Mouse (Mus musculus) embryo, embryonic 10.5 days (tissue): ENCODE measurements around the gene 2210011C24Rik.

Experiments
- DNase-seq: peaks from one replicate; pipeline ENCODE4 v3.0.0-alpha.2; 2015; ENCODE audit warnings: low spot score

The 2210011C24Rik gene

DNA sequence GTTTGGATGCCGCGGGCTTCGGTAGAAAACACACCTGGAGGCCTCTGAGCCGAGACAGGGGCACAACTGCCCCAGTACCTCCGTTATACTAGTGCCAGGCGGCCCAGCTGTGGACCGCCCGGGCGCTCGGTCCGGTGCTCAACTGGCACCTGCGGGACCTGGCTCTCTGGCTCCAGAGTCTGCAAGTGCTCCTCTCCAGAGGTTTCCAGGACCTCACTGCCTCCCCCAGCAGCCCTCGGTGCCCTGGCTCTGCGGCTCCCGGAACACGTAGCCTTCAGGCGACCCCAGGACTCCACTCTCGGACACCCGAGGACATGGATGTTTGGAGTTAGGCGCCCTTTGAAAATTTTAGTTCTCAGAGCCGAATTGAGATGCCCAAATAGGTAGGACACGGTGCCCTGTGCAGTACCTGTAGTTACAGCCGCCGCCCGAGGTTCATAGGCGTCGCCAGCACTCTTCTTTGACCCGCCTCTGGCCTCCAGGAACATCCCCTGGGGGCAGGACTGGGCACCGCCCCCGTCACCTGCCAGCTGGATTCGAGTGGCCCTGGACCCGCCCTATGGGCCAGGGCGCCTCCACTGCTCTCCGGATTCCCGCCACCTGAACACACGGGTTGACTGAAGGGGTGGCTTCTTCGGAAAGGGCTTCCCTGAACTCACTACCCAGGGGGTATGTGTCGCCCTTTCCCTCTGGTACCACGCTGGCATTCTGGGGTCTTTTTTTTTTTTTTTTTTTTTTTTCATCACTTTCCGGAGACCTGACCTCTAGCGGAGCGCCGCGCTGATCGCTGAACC lies at the start of gene 2210011C24Rik:
TSS of gene 2210011C24Rik (minus strand) at position 467 of the 794 bp plus-strand sequence.
- DNase-seq, result no peak

DNA sequence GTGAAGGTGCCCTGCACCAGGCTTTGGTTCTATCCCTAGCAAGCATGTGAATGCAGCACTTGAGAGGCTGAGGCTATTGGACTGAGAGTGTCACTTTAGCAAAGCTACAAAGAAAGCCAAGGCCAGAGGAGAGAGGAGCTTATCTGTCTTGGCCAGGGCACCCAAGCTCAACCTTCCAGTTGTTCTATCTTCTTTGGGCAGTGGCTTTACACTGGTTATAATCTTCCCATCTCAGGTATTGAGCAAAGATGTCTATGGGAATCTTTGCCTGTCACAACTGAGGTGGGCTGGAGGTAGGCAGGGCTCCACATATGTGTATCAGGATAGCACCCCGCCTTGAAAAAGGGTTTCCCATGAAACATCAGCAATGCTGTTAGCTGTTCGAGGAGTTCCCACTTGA lies 48.3 kb upstream of the 2210011C24Rik start:
- no peak for DNase-seq

DNA sequence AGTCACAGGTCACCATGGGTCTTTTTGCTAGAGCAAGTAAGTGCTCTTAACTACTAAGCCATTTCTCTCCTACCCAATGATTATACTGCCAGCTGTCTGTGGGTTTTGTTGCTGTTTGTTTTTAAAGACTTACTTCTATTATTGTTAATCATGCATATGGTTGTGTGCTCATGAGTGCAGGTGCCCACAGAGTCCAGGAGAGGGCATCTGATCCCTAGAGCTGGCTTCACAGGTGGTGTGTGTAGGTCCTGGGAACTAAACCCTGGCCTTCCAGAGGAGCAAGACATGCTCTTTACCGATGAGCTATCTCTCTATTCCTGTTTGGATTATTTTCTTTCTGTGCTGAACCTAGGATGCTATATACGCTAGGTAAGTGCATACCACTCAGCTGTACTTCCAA lies 47.3 kb upstream of the 2210011C24Rik start:
- no peak for DNase-seq

- DNase-seq, result no peak
Observed at GRCm38 (mm10) chr8:84057827-84058226, 45.9 kb upstream of the 2210011C24Rik start.

DNA sequence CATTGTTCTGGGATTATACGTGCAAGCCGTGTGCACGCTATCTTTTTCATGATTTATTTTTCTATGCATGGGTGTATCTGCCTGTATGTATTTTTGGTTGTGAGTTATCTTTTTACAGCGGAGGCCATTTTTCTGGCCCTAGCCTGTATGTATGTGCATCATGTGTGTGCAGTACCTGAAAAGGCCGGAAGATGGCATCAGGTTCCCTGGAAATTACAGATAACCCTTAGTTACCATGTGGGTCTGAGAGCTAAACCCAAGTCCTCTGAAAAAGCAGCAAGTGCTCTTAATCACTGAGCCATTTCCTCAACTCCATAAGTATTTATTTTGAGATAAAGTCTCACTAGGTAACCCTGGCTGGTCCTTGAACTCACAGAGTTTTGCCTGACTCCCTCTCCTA lies 41.3 kb upstream of the 2210011C24Rik start:
- DNase-seq, result no peak

- DNase-seq, result no peak
Observed at GRCm38 (mm10) chr8:84052746-84053145, 40.8 kb upstream of the 2210011C24Rik start.

DNA sequence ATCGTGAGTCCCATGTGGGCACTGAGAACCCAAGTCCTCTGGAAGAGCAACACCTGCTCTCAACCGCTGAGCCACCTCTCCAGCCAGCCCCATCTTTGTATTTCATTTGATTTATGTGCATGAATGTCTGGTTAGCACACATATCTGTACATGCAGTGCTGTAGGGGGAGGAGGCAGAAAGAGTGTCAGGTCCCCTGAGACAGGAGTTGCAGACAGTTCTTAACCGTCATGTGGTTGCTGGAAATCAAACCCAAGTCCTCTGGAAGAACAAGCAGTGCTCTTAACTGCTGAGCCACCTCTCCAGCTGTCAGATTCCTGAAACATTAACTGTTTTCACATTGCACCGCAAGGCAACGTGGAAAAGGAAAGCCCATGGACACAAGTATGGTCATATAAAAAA lies 36.2 kb upstream of the 2210011C24Rik start:
- DNase-seq, result no peak

- DNase-seq, result no peak
Observed at GRCm38 (mm10) chr8:84046505-84046904, 34.5 kb upstream of the 2210011C24Rik start.

DNA sequence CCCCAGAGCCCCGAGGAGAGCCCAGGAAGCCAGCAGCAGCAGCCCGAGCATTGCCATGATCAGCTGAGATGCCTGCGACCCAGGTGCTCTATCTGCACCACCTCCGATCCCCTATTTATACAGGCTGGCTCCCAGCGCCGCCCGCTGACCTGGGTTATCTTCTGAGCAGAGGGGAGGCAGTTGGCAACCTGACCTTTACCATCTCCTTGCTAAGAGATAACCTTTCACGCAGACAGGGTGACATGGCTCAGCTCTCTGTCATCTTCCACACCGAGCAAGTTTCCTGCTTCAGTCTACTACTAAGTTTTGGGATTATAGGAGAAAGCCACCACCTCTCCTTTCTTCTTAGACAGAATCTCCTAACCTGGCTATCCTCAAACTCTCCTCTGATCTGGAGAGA lies 32.9 kb upstream of the 2210011C24Rik start, which contains the start of gene Rln3:
TSS of gene Rln3 (minus strand) at position 101 of the 400 bp plus-strand sequence.
- peak; percentile 7 for DNase-seq

GRCm38 (mm10) chr8:84044103-84044502 lies 32.1 kb upstream of the 2210011C24Rik start:
- peak; percentile 10 for DNase-seq

DNA sequence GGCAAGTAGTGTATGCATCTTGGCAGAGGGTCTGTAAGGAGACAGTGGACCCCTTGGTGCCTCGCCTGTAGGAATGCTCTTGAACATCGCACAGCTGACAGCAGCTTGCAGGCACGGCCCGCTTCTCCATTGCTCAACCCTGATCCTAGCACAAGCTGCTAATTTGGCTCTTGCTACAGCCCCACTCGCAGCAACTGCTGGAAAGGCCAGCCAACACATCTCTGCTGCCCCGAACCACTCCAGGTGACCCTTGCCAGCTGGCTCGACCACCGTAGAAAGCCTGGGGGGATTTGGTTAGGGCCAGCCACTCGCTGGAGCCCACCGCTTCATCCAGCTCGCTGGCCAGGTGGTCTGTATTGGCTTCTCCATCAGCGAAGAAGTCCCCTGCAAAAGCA lies 31.0 kb upstream of the 2210011C24Rik start:
- no peak for DNase-seq

DNA sequence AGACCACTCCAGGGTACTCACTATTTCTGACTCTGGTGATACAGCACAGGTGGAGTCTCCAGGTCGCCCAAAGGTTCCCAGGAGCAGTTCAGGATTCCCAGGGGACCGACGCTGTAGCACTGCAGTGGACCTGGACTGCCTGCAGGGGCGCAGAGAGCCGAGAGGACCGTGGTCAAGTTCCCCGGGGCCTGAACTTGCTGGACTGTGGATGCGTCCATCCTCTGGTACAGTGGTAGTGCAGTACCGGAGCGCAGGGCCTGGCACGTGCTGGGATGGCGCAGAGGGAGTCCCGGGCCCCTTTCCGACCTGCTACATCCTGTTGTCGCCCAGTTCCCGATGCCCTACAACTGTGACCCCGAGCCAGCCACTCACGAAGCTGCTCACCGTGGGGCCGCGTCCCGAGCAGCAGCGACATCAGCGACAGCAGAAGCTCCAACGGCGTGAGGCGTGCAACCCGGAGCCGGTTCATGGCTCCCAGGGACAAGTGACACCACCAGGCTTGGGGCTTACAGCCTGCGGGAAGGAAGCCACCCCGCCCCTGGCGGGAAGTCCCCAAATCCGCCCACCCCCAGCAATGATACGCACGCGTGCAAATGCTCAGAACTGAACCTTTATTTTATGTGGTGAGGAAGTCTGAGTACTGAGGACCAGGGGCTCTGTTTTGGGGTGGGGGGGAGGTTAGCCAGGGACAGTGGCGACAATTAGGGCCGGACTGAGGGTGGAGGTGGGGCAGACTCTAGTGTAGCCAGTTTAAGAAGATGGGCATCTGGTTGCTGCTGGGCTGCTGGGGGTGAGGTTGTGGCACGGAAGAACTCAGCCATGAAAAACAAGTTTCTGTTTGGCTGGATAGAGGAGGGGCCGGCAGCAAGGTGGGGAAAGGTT lies 30.3 kb upstream of the 2210011C24Rik start, which contains the start of gene Il27ra:
TSS of gene Il27ra (minus strand) at position 524 of the 882 bp plus-strand sequence.
- peak; percentile 86 for DNase-seq

DNA sequence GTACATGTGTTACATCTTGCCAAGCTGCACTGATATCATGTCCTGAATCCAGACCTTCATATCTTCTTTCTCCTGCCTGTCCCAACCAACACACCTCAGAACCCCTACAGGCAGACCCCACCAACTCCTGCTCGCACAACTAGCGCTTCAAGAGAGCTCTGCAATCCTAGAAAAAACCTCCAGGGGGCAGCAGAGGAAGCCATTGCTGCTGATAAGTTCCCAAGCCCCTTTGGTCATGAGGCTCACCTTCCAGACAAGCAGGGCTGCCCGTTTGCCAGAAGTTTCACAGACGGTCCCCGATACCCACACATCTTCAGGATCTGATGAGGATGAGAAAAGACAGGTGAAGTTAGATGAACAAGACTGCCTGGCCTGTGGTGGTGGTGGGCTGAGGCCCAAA lies 27.1 kb upstream of the 2210011C24Rik start:
- DNase-seq, result peak; percentile 95

DNA sequence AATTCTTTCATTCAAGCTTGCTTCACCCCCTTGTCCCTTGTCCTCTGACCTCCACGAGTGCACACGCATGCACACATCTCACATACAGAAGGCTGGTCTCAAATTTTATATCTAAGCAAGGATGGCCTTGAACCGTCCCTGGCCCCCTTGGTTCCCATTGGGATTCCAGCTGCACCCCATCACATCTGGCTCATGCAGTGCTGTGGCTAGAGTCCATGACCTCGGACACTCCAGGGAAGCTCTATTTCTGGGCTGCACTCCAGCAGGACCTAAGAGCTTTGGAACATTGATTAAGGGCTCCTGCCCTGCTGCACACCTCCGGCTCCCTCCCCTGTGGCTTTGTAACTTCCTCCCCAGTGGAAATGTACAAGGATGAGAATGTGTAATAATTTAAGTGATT lies 26.0 kb upstream of the 2210011C24Rik start:
- no peak for DNase-seq

- no peak for DNase-seq
Observed at GRCm38 (mm10) chr8:84032777-84033176, 20.8 kb upstream of the 2210011C24Rik start.

- no peak for DNase-seq
Observed at GRCm38 (mm10) chr8:84029272-84029671, 17.3 kb upstream of the 2210011C24Rik start.

DNA sequence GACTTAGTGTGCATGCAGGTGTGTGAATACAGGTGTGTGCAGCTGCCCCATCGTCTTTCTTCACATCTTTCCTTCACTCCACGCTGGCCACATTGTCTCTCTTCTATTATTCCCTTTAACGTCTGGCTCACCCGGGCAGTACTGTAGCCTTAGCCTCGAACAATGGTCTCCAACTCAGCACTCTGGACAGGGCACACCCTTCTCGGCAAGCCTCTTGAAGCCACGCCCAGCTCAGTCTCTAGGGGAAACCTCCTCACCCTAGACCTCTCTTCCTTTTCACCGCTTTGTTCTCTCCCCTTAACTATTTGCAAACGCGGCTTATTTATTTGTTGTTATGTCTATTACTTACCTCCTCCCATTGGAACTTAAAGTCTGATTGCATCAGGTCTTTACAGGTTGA lies 15.5 kb upstream of the 2210011C24Rik start:
- no peak for DNase-seq

- DNase-seq, result peak; percentile 85
Observed at GRCm38 (mm10) chr8:84025863-84026262, 13.9 kb upstream of the 2210011C24Rik start.

DNA sequence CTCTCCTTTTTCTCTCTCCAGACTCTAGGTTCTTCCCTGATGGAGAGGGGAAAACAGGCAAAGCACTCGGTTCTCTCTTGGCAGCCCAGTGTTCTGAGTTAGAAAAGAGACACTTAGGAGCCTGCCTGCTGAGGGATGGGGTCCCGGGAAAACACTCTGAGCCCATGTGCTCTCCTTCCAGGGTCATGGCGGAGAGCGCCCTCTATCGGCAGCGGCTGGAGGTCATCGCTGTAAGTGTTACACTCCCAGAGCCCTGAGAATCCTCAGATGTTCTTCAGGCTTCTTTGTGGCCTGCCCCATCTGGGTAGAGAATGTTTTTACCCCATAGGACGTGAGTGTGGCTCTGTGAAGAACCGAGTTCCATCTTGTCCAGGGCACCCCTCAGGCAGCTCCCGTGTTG lies 12.2 kb upstream of the 2210011C24Rik start:
- DNase-seq, result peak; percentile 77

- DNase-seq, result no peak
Observed at GRCm38 (mm10) chr8:84023631-84024030, 11.7 kb upstream of the 2210011C24Rik start.

- DNase-seq, result no peak
Observed at GRCm38 (mm10) chr8:84023085-84023484, 11.1 kb upstream of the 2210011C24Rik start.

GRCm38 (mm10) chr8:84021569-84021968 lies 9.6 kb upstream of the 2210011C24Rik start:
- DNase-seq, result no peak

GRCm38 (mm10) chr8:84021096-84021495 lies 9.1 kb upstream of the 2210011C24Rik start, which contains the start of gene Palm3:
Gene Palm3, plus strand, starts transcription at chr8:84021471.
- no peak for DNase-seq
